ENCODE assay signal across 20 mouse cellular contexts in the genomic region with DNA sequence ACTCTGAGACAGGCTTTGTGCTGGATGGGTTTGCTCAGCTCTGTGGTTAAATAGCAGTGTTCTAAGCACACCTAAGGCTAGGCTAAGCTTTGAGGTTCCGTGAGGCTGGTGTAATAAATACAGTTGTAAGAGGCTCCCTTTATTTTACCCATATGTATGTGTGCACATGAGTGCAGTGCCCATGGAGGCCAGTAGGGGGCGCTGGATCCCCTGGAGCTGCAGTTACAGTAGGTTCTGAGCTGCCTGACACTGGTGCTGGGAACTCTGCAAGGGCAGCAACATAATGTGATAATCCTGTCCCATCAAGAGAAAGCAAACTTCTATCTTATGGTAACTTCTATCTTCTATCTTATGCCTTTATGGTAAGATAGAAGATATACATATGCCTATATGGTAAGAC. TPM values are rescaled to one million over a fixed set of nuclear protein-coding genes. Genes with fewer than 3 reads are reported as not detected.
DNase-seq lines count a peak whose midpoint lies in the region; ATAC-seq and TF ChIP-seq lines count a peak whose summit lies in the region.
"Had no signal": no experiment of that assay in that cellular context is flagged by ENCODE, and none has a peak within 500 bp of the region (broad histone marks: within the 10 kb centered on the region; RNA-seq: fewer than 3 reads in every experiment).

No protein-coding gene starts in this region.

- peak; percentile 42 for TF ChIP-seq CTCF in hindbrain, postnatal 0 days (IDR thresholded peaks at IDR 0.05; ENCODE audit: low read depth)
- peak; percentile 51 for TF ChIP-seq CTCF in lung, embryonic 14.5 days (IDR thresholded peaks at IDR 0.05; ENCODE audit: low read depth)
- peak; percentile 54; the same call in 1 of the 2 replicates for TF ChIP-seq CTCF in G1E (IDR thresholded peaks at IDR 0.05; ENCODE audit: low read depth, low read length)
- 0 out of 2 replicates have a peak, but pooled peaks have one; percentile 17 for TF ChIP-seq CTCF in embryonic fibroblast, embryonic 13.5 days (IDR thresholded peaks at IDR 0.05; ENCODE audit: borderline replicate concordance, insufficient read depth, low read length)

- 58% methylated on average over 2 of the region's 2 CpGs for WGBS in hindbrain, postnatal 0 days
- 54% methylated on average over 2 of the region's 2 CpGs for WGBS in hindbrain, embryonic 12.5 days
- WGBS in lung, embryonic 14.5 days: 53% methylated on average over 2 of the region's 2 CpGs

- ATAC-seq in hindbrain, postnatal 0 days: no peak
- no peak for ATAC-seq in hindbrain, embryonic 12.5 days (ENCODE audit: low FRiP score)
- no peak for ATAC-seq in lung, embryonic 14.5 days (ENCODE audit: insufficient read depth)
- ATAC-seq in G1E (ENCODE audit: extremely low read depth, insufficient number of reproducible peaks, low FRiP score, poor library complexity, severe bottlenecking): no peak

- no peak for TF ChIP-seq POLR2A in embryonic fibroblast, embryonic 13.5 days (IDR thresholded peaks at IDR 0.05; ENCODE audit: low read depth, low read length)

- peaks cover 14% of the 10 kb centered on the region; the same call in 1 of the 2 replicates for H3K36me3 ChIP-seq in hindbrain, postnatal 0 days (ENCODE audit: insufficient read depth, low read length)
- peaks cover 12% of the 10 kb centered on the region for H3K36me3 ChIP-seq in hindbrain, embryonic 12.5 days
- no peaks in the 10 kb centered on the region for H3K36me3 ChIP-seq in lung, embryonic 14.5 days (ENCODE audit: insufficient read depth)
- no peaks in the 10 kb centered on the region for H3K36me3 ChIP-seq in G1E (replicated peaks)

- H3K9me3 ChIP-seq in hindbrain, postnatal 0 days (ENCODE audit: low read length): no peaks in the 10 kb centered on the region
- peaks cover 5% of the 10 kb centered on the region; the same call in 1 of the 2 replicates for H3K9me3 ChIP-seq in hindbrain, embryonic 12.5 days (replicated peaks)
- no peaks in the 10 kb centered on the region for H3K9me3 ChIP-seq in lung, embryonic 14.5 days (ENCODE audit: low read depth, low read length)
- peaks cover 5% of the 10 kb centered on the region for H3K9me3 ChIP-seq in G1E (replicated peaks)
- H3K9me3 ChIP-seq: embryonic facial prominence, embryonic 13.5 days had no signal

- no peak overlapping the region for H3K4me3 ChIP-seq in hindbrain, postnatal 0 days (ENCODE audit: low read length)
- H3K4me3 ChIP-seq in hindbrain, embryonic 12.5 days: no peak overlapping the region
- H3K4me3 ChIP-seq in lung, embryonic 14.5 days (ENCODE audit: low read depth, low read length): no peak overlapping the region
- H3K4me3 ChIP-seq in G1E (ENCODE audit: low read depth, low read length): no peak overlapping the region
- H3K4me3 ChIP-seq in embryonic fibroblast, embryonic 13.5 days (ENCODE audit: insufficient read depth, low read length): no peak overlapping the region
- H3K4me3 ChIP-seq: embryonic facial prominence, embryonic 13.5 days; forebrain, embryonic 12.5 days; limb, embryonic 13.5 days had no signal

- H3K4me2 ChIP-seq in hindbrain, postnatal 0 days (ENCODE audit: low read depth, low read length): no peak overlapping the region
- no peak overlapping the region for H3K4me2 ChIP-seq in hindbrain, embryonic 12.5 days (replicated peaks)
- no peak overlapping the region for H3K4me2 ChIP-seq in lung, embryonic 14.5 days
- H3K4me2 ChIP-seq: embryonic facial prominence, embryonic 13.5 days; forebrain, embryonic 12.5 days; heart, embryonic 11.5 days; limb, embryonic 13.5 days had no signal

- no peaks in the 10 kb centered on the region for H3K4me1 ChIP-seq in hindbrain, postnatal 0 days (ENCODE audit: insufficient read depth, low read length)
- H3K4me1 ChIP-seq in hindbrain, embryonic 12.5 days: no peaks in the 10 kb centered on the region
- H3K4me1 ChIP-seq in lung, embryonic 14.5 days (ENCODE audit: insufficient read depth): no peaks in the 10 kb centered on the region
- H3K4me1 ChIP-seq in G1E (ENCODE audit: insufficient read depth, low read depth, low read length): no peaks in the 10 kb centered on the region
- no peaks in the 10 kb centered on the region for H3K4me1 ChIP-seq in embryonic fibroblast, embryonic 13.5 days (ENCODE audit: control insufficient read depth, insufficient read depth, low read length)
- H3K4me1 ChIP-seq: embryonic facial prominence, embryonic 13.5 days; forebrain, embryonic 12.5 days; limb, embryonic 13.5 days had no signal

- H3K9ac ChIP-seq in hindbrain, postnatal 0 days (replicated peaks; ENCODE audit: low read length): no peak overlapping the region
- no peak overlapping the region for H3K9ac ChIP-seq in hindbrain, embryonic 12.5 days
- H3K9ac ChIP-seq in lung, embryonic 14.5 days: no peak overlapping the region
- H3K9ac ChIP-seq: embryonic facial prominence, embryonic 13.5 days; forebrain, embryonic 12.5 days; limb, embryonic 13.5 days had no signal

- DNase-seq in hindbrain, postnatal 0 days (ENCODE audit: low spot score): no peak
- no peak for DNase-seq in lung, embryonic 14.5 days
- no peak for DNase-seq in lung, postnatal 25 days (ENCODE audit: low spot score)
- DNase-seq in G1E (ENCODE audit: low spot score): no peak
- DNase-seq in ovary, adult 18-20 months (ENCODE audit: low spot score): no peak
- DNase-seq in layer of hippocampus, postnatal 36 days: no peak
- DNase-seq: adrenal gland, postnatal 10 days; B cell, adult 2 months; cerebellum, postnatal 36 days; gastrocnemius, postnatal 10 days; heart, postnatal 36 days; kidney, postnatal 14 days; lung, postnatal 4 days had no signal

- H3K27me3 ChIP-seq in hindbrain, postnatal 0 days (ENCODE audit: insufficient read depth, low read length): no peaks in the 10 kb centered on the region
- H3K27me3 ChIP-seq in hindbrain, embryonic 12.5 days: no peaks in the 10 kb centered on the region
- H3K27me3 ChIP-seq in lung, embryonic 14.5 days (ENCODE audit: insufficient read depth, low read length): no peaks in the 10 kb centered on the region
- H3K27me3 ChIP-seq in G1E (ENCODE audit: insufficient read depth, low read length): 0 out of 2 replicates have a peak, but pooled peaks cover 4% of the 10 kb centered on the region
- H3K27me3 ChIP-seq: embryonic facial prominence, embryonic 13.5 days; forebrain, embryonic 12.5 days; limb, embryonic 13.5 days had no signal

- no peak overlapping the region for H3K27ac ChIP-seq in hindbrain, postnatal 0 days
- no peak overlapping the region for H3K27ac ChIP-seq in hindbrain, embryonic 12.5 days
- no peak overlapping the region for H3K27ac ChIP-seq in lung, embryonic 14.5 days (ENCODE audit: low read depth)
- H3K27ac ChIP-seq in embryonic fibroblast, embryonic 13.5 days (ENCODE audit: insufficient read depth, low read length): no peak overlapping the region
- H3K27ac ChIP-seq: embryonic facial prominence, embryonic 13.5 days; forebrain, embryonic 12.5 days; limb, embryonic 13.5 days had no signal

RNA-seq across cellular contexts. Expression of gene Fbxl2, which starts 47.7 kb away (rescaled TPM):
- 35.6 and 36.8 TPM in 2 replicates for total RNA-seq in hindbrain, postnatal 0 days (2014; rRNA removed)
- 23.2 and 27.4 TPM in 2 replicates for polyA plus RNA-seq in hindbrain, postnatal 0 days (2015; fragmentation: Nextera tagmentation; extraction: Ambion mirVana)
- polyA plus RNA-seq in hindbrain, embryonic 12.5 days (2016; fragmentation: Nextera tagmentation; extraction: Ambion mirVana): 11.9 and 13.0 TPM in 2 replicates
- polyA plus RNA-seq in lung, embryonic 14.5 days (2014; fragmentation: Nextera tagmentation; extraction: Ambion mirVana): 2.9 and 3.3 TPM in 2 replicates
- total RNA-seq in G1E (2014; fragmentation: Nextera tagmentation): 0.29 and 0.38 TPM in 2 replicates
- 0.16 and 0.17 TPM in 2 replicates for total RNA-seq in G1E (2017)
- polyA plus RNA-seq in G1E (2012): 0.11 and 0.12 TPM in 2 replicates
- polyA plus RNA-seq in embryonic fibroblast, embryonic 13.5 days (2011; ENCODE audit: insufficient read length, low read depth, missing spikeins): 4.9 and 5.1 TPM in 2 replicates
- 10 to 100 TPM; 32.1 to 37.4 TPM for total RNA-seq in layer of hippocampus, postnatal 36 days (2021)

RNA-seq across cellular contexts. Expression of gene Susd5, which starts 58.6 kb away (rescaled TPM):
- total RNA-seq in hindbrain, postnatal 0 days (2014; rRNA removed): 2.6 TPM in 2 replicates
- polyA plus RNA-seq in hindbrain, postnatal 0 days (2015; fragmentation: Nextera tagmentation; extraction: Ambion mirVana): 1.8 and 2.0 TPM in 2 replicates
- 3.2 and 7.3 TPM in 2 replicates for polyA plus RNA-seq in hindbrain, embryonic 12.5 days (2016; fragmentation: Nextera tagmentation; extraction: Ambion mirVana)
- polyA plus RNA-seq in lung, embryonic 14.5 days (2014; fragmentation: Nextera tagmentation; extraction: Ambion mirVana): 0.26 and 0.46 TPM in 2 replicates
- total RNA-seq in G1E (2014; fragmentation: Nextera tagmentation) (not detected in 2 replicates), G1E (2017) (0.06 and 0.16 TPM in 2 replicates)
- not detected in 2 replicates for polyA plus RNA-seq in G1E (2012)
- 0.12 and 0.51 TPM in 2 replicates for polyA plus RNA-seq in embryonic fibroblast, embryonic 13.5 days (2011; ENCODE audit: insufficient read length, low read depth, missing spikeins)
- 1 to 10 TPM; 3.0 to 4.3 TPM for total RNA-seq in layer of hippocampus, postnatal 36 days (2021)
- total RNA-seq: monocyte, adult 5-6 weeks had no signal
